Mouse (Mus musculus) T-helper 17 cell (primary cell): ENCODE results near the gene Ddx24.
"Not testable (repeated sequence)": the region's sequence is repeated elsewhere in the genome, so short reads cannot be mapped to it uniquely, and the experiment has no call there.

Experiments used
- in situ Hi-C, 2 experiments: fragments of 300-600 bp; cut with MboI, MseI; formaldehyde crosslinking; loops; 1 replicate in 1 of 2; 2 replicates in 1 of 2; pipeline ENCODE4 v1.15.1; 2025; ENCODE audit warnings: high pct_unique_total_duplicates in 2 of 2

Ddx24 gene

GRCm38 (mm10) chr12:103425729-103426470 is at the start of gene Ddx24:
Gene Ddx24, minus strand, starts transcription at chr12:103425830.
- in situ Hi-C loops, result loop anchor here (5.0 to 10.0 kb wide), 2 partner anchors 66 to 1589 kb away; no protein-coding TSS in a partner anchor

GRCm38 (mm10) chr12:103474481-103474880 is 48.9 kb upstream of the Ddx24 start:
- in situ Hi-C loops, result no loop called here

GRCm38 (mm10) chr12:103457140-103457539 is 31.5 kb upstream of the Ddx24 start, which contains the start of gene Ifi27l2b:
Gene Ifi27l2b, minus strand, starts transcription at chr12:103457223.
- in situ Hi-C loops, result no loop called here

- in situ Hi-C loops, result not testable (repeated sequence)
Observed at GRCm38 (mm10) chr12:103456727-103457126, 31.1 kb upstream of the Ddx24 start.

GRCm38 (mm10) chr12:103453361-103453760 is 27.7 kb upstream of the Ddx24 start:
- in situ Hi-C loops, result no loop called here

GRCm38 (mm10) chr12:103445060-103445459 is 19.4 kb upstream of the Ddx24 start:
- in situ Hi-C loops, result no loop called here

- in situ Hi-C loops, result not testable (repeated sequence)
Observed at GRCm38 (mm10) chr12:103444261-103444660, 18.6 kb upstream of the Ddx24 start.

- in situ Hi-C loops, result no loop called here
Observed at GRCm38 (mm10) chr12:103443524-103443923, 17.9 kb upstream of the Ddx24 start, which contains the start of gene Ifi27l2a. Gene Ifi27l2a, minus strand, starts transcription at chr12:103443680.

- in situ Hi-C loops, result no loop called here
Observed at GRCm38 (mm10) chr12:103437601-103438000, 12.0 kb upstream of the Ddx24 start.

- in situ Hi-C loops, result loop anchor here in 1 of 2 experiments (5.0 kb wide), 1 partner anchor 57 kb away; no protein-coding TSS in a partner anchor
Observed at GRCm38 (mm10) chr12:103434861-103435260, 9.2 kb upstream of the Ddx24 start.

GRCm38 (mm10) chr12:103433986-103434731 is 8.5 kb upstream of the Ddx24 start, which contains the start of gene Ifi27:
Gene Ifi27, plus strand, starts transcription at chr12:103434211.
- in situ Hi-C loops, result loop anchor here in 1 of 2 experiments (5.0 kb wide), 1 partner anchor 58 kb away; no protein-coding TSS in a partner anchor

- in situ Hi-C loops, result loop anchor here in 1 of 2 experiments (5.0 kb wide), 1 partner anchor 59 kb away; no protein-coding TSS in a partner anchor
Observed at GRCm38 (mm10) chr12:103433430-103433829, 7.8 kb upstream of the Ddx24 start.

- in situ Hi-C loops, result loop anchor here (5.0 to 10.0 kb wide), 2 partner anchors 66 to 1588 kb away; no protein-coding TSS in a partner anchor
Observed at GRCm38 (mm10) chr12:103426710-103427109, 1.1 kb upstream of the Ddx24 start.

- in situ Hi-C loops, result loop anchor here (5.0 to 10.0 kb wide), 2 partner anchors 67 to 1590 kb away; no protein-coding TSS in a partner anchor
Observed at GRCm38 (mm10) chr12:103425016-103425728, 458 bp downstream of the Ddx24 start.

- in situ Hi-C loops, result no loop called here
Observed at GRCm38 (mm10) chr12:103408144-103408543, 17.5 kb downstream of the Ddx24 start.

GRCm38 (mm10) chr12:103407720-103408119 is 17.9 kb downstream of the Ddx24 start, which contains the start of gene 9330161L09Rik:
Gene 9330161L09Rik, minus strand, starts transcription at chr12:103407820.
- in situ Hi-C loops, result no loop called here

- in situ Hi-C loops, result no loop called here
Observed at GRCm38 (mm10) chr12:103404131-103404530, 21.5 kb downstream of the Ddx24 start.

- in situ Hi-C loops, result no loop called here
Observed at GRCm38 (mm10) chr12:103396751-103397150, 28.9 kb downstream of the Ddx24 start.

GRCm38 (mm10) chr12:103395486-103396275 is 29.9 kb downstream of the Ddx24 start:
- in situ Hi-C loops, result no loop called here

GRCm38 (mm10) chr12:103393528-103393927 is 32.1 kb downstream of the Ddx24 start:
- in situ Hi-C loops, result no loop called here
